Mouse (Mus musculus) ES-CJ7 (cell line): ENCODE data around the gene Cd72.
A peak's percentile ranks its signal among the peaks of the same experiment; 100 is the strongest.

Source experiments
- DNase-seq: peaks from one replicate; pipeline ENCODE4 v3.0.0; 2011; ENCODE audit warnings: low read depth, low spot score

Cd72 gene

GRCm38 (mm10) chr4:43406162-43406971 lies 48.1 kb downstream of the Cd72 start:
- DNase-seq: peak; percentile 92

GRCm38 (mm10) chr4:43404697-43405096 lies 49.7 kb downstream of the Cd72 start:
- DNase-seq: peak; percentile 56

- no peak for DNase-seq
These were observed 52.2 kb downstream of the Cd72 start for GRCm38 (mm10) chr4:43402212-43402611.

GRCm38 (mm10) chr4:43401486-43401885 lies 52.9 kb downstream of the Cd72 start:
- no peak for DNase-seq

GRCm38 (mm10) chr4:43400976-43401375 lies 53.5 kb downstream of the Cd72 start:
- DNase-seq: no peak

- DNase-seq: no peak
These were observed 54.9 kb downstream of the Cd72 start for GRCm38 (mm10) chr4:43399391-43400131.

GRCm38 (mm10) chr4:43398829-43399331 lies 55.5 kb downstream of the Cd72 start:
- DNase-seq: peak; percentile 70

- DNase-seq: no peak
These were observed 56.4 kb downstream of the Cd72 start for GRCm38 (mm10) chr4:43398014-43398413.
